Mouse (Mus musculus): ENCODE measurements at regions not wholly inside any gene's neighbourhood (a gene's known extent, or its start where the extent isn't known, plus 50 kb on each side); places are given as distances from the start of the nearest gene placed in this dataset.
"Not testable (repeated sequence)": the region's sequence is repeated elsewhere in the genome, so short reads cannot be mapped to it uniquely, and the experiment has no call there.

DNA sequence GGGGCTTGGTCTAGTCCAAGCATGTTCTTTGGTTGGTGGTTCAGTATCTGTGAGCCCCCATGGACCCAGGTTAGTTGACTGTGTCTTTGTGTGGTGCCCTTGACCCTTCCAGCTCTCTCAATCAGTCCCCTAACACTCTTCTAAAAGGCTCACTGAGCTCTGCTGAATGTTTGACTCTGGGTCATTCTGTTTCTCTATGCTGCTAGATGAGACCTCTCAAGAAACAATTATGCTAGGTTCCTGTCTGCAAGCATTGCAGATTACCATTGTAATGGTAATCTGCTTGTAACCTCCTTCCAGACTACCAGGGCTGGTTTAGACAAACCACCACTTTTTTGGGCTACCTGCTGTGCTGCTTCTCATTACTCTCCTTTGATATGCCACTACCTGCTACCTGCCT, 2863.9 kb downstream of the Gm37988 start:
- no peak overlapping the region for H3K4me2 ChIP-seq
- ATAC-seq: no peak

DNA sequence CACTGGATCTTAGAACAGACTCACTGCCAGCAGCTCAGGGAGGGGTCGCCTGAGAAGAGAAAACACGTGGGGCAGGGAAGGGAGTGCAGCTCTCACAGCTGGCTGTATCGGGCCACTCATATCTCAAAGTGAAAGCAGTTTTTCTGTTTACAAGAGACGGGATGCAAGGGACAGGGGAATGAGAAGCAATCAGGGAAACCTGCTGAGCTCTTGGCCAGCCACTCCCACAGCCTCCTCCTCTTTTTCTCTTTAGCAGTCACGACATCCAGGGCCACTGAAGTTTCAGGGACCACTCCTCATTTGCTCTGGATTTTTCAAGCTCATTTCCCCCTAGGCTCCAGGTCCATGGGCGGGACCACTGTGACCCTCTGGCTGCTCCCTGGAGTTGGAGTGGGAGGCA, 2901.5 kb downstream of the Gm37988 start:
- 58% methylated on average over 6 of the region's 6 CpGs for WGBS (ENCODE audit: insufficient replicate concordance)
- H3K4me1 ChIP-seq: not testable (repeated sequence)

More for the DNA sequence above, 2863.9 kb downstream of the Gm37988 start:
- Histone ChIP-seq H3K9me3 (replicated peaks) (no peaks in the 10 kb centered on the region), H3K4me3 (no peak overlapping the region), H3K27me3 (replicated peaks) (no peaks in the 10 kb centered on the region), H3K36me3 (no peaks in the 10 kb centered on the region), H3K27ac (no peak overlapping the region), H3K4me1 (no peaks in the 10 kb centered on the region), H3K9ac (no peak overlapping the region)

DNA sequence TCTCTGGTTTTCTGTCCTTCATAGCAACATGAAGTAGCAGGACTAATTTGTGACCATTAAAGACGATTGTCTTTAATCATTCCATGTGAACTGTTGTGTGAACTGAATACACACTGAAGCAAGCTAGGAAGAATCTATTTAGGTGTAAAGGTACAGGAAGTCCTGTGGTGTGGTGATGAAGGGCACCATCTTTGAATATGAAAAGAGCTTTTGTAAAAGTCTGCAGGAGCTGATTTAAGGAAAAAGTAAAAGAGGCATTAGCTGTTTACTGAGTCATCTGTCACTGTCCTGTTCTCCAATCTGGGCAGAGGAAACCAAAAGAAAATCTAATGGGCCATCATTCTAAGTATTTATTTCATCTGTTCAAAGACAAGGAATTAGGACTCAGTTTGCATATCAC, 2925.0 kb downstream of the Gm37988 start:
- H3K4me3 ChIP-seq: no peak overlapping the region
- H3K9ac ChIP-seq: no peak overlapping the region
- no peak overlapping the region for H3K27ac ChIP-seq
- H3K4me1 ChIP-seq: no peaks in the 10 kb centered on the region
- H3K27me3 ChIP-seq (replicated peaks): no peaks in the 10 kb centered on the region
- no peak for ATAC-seq
- H3K9me3 ChIP-seq (replicated peaks): no peaks in the 10 kb centered on the region
- H3K4me2 ChIP-seq: no peak overlapping the region
- H3K36me3 ChIP-seq: no peaks in the 10 kb centered on the region
- 49% methylated on average over 1 of the region's 1 CpGs for WGBS (ENCODE audit: insufficient replicate concordance)

More for the DNA sequence above, 2901.5 kb downstream of the Gm37988 start:
- H3K9me3 ChIP-seq (replicated peaks); H3K4me2 ChIP-seq; H3K36me3 ChIP-seq; ATAC-seq; H3K4me3 ChIP-seq; H3K9ac ChIP-seq; H3K27me3 ChIP-seq (replicated peaks); H3K27ac ChIP-seq: not testable (repeated sequence)

DNA sequence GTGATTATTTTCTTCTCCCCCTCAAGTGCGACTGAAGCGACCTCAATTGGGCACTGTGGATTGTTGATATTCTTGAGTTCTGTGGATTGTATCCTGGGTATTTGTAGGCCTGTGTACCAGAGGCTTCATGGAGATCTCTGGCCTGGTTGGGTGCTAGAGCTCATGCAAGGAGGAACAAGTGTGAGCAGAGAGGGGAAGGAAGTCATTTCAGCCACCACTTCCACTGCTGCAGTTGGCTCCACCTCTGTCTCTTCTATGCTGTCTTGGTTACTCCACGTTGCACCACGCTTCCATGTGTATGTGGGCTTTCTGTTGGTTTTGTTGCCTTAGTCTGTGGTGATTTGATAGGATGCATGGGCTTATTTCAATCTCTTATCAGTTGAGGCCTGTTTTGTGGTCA, 2929.6 kb downstream of the Gm37988 start:
- H3K9me3 ChIP-seq (replicated peaks): no peaks in the 10 kb centered on the region
- no peak overlapping the region for H3K4me2 ChIP-seq
- no peak overlapping the region for H3K4me3 ChIP-seq
- H3K27ac ChIP-seq: no peak overlapping the region
- ATAC-seq: no peak
- H3K9ac ChIP-seq: no peak overlapping the region
- H3K36me3 ChIP-seq: no peaks in the 10 kb centered on the region
- WGBS (ENCODE audit: insufficient replicate concordance): 53% methylated on average over 4 of the region's 4 CpGs
- H3K4me1 ChIP-seq: no peaks in the 10 kb centered on the region
- H3K27me3 ChIP-seq (replicated peaks): no peaks in the 10 kb centered on the region

DNA sequence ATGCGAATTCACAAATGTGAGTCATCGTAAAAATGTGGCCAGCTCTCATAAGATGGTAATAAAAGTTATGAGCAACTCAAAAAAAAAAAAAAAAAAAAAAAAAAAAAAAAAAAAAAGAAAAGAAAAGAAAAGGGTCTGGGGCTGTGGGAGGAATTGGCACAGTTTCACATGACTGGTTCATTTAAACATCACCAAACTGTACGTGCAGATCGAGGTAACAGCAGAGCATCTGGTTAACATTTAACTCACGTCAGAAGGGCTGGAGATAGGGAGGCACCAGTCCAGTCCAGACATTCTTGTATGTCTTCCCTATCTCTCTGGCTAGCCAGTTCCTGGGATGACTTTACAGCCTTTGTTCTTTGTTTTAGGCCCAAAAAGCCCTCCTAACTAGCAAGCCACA, 2938.2 kb downstream of the Gm37988 start:
- Histone ChIP-seq H3K4me3 (no peak overlapping the region), H3K9me3 (replicated peaks) (no peaks in the 10 kb centered on the region), H3K4me1 (no peaks in the 10 kb centered on the region), H3K9ac (no peak overlapping the region), H3K36me3 (no peaks in the 10 kb centered on the region), H3K27ac (no peak overlapping the region), H3K4me2 (no peak overlapping the region), H3K27me3 (replicated peaks) (no peaks in the 10 kb centered on the region)
- WGBS (ENCODE audit: insufficient replicate concordance): 68% methylated on average over 5 of the region's 5 CpGs
- ATAC-seq: no peak

DNA sequence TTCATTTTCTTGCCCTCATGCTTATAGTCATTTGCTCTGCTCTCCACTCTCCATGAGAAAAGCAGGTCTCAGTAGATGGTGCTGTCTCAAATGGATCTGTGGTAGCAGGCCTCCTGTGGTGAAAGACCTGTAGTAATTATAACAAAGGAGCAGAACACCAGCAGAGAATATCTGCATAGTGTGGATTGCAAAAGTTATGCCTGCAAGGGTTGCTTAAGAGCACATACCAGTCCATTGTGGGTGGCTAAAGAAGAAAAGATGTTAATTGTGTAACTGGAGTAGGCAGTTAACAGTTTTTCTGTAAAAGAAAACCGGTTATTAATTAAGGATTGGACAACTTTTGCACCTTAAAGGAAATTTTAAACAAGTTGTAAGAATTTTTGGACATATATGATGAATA, 2969.0 kb downstream of the Gm37988 start:
- H3K27me3 ChIP-seq (replicated peaks): no peaks in the 10 kb centered on the region
- H3K9ac ChIP-seq: no peak overlapping the region
- H3K36me3 ChIP-seq: no peaks in the 10 kb centered on the region
- WGBS (ENCODE audit: insufficient replicate concordance): 12% methylated on average over 1 of the region's 1 CpGs
- no peaks in the 10 kb centered on the region for H3K9me3 ChIP-seq (replicated peaks)
- H3K4me1 ChIP-seq: no peaks in the 10 kb centered on the region
- no peak overlapping the region for H3K27ac ChIP-seq
- ATAC-seq: no peak
- no peak overlapping the region for H3K4me3 ChIP-seq
- H3K4me2 ChIP-seq: no peak overlapping the region

DNA sequence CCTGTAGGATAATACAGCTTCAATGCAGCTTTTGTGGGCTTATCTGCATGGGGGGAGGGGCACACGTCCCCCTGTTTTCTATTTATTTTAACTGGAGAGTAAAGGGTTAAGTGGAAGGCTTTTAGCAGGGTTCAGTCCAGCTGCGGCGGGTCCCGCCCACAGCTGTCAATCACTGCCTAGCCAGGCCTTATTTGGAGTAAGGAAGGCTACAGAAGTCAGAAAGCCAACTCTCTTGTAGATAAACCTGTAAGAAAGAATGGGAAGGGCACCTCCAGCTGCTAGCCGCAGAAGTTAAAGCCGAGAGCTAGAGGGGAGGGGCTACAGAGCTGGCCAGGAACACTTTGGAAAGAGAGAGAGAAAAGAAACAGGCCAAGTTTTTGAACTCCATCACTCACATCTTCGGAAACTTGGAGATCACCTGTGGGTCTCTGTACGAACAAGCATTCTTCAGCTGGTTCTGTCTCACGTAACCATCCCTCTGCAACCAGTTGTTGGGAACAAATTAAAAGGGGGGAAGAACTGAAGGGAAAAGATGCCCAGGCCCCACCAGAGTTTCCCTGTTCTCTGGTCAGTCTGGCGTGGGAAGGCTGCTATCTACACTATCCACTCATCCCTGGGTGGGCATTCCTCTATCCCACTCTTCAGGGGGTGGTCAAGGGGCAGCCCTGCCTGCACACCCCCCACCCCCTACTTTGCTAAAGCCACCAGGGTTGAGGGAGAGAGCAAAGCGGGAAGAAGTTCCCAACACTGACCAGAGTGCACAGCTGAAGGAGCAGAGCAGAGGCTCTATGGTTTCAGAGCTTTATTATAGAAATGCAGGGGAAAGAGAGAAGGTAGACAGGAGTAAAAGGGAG, 2969.7 kb downstream of the Gm37988 start:
- no peaks in the 10 kb centered on the region for H3K9me3 ChIP-seq (replicated peaks)
- ATAC-seq: 0 out of 2 replicates have a peak, but pooled peaks have one; percentile 10

DNA sequence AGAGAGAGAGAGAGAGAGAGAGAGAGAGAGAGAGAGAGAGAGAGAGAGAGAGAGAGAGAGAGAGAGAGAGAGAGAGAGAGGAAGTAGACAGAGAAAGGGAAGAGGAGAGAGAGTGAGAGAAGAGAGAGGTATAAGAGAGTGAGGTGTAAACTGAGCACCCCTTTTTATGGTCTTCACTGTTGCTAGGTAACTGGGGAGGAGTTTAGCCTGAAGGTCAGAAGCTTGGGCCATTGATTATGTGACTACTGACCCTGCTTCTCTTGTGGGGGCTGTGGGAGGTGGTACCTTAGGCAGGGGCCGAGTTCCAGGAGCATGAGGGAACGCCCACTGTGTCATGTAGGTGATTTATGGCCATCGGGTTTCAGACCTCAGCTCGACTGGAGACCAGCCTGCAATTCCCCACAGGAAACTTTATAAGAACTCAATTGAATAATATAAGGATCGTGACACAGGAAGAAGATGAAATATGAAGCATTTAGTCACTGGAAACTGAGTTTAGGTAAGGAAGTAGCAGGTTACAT, 2970.4 kb downstream of the Gm37988 start:
- H3K27me3 ChIP-seq (replicated peaks); H3K4me1 ChIP-seq; H3K9ac ChIP-seq; ATAC-seq; H3K36me3 ChIP-seq; H3K27ac ChIP-seq; H3K4me2 ChIP-seq; H3K9me3 ChIP-seq (replicated peaks); H3K4me3 ChIP-seq: not testable (repeated sequence)
- WGBS (ENCODE audit: insufficient replicate concordance): 26% methylated on average over 5 of the region's 5 CpGs

More for the DNA sequence above, 2969.7 kb downstream of the Gm37988 start:
- H3K27me3 ChIP-seq (replicated peaks): no peaks in the 10 kb centered on the region
- H3K4me3 ChIP-seq: no peak overlapping the region
- no peak overlapping the region for H3K4me2 ChIP-seq
- WGBS (ENCODE audit: insufficient replicate concordance): 10% methylated on average over 11 of the region's 11 CpGs
- no peak overlapping the region for H3K27ac ChIP-seq
- H3K9ac ChIP-seq: no peak overlapping the region
- H3K4me1 ChIP-seq: no peaks in the 10 kb centered on the region
- no peaks in the 10 kb centered on the region for H3K36me3 ChIP-seq

DNA sequence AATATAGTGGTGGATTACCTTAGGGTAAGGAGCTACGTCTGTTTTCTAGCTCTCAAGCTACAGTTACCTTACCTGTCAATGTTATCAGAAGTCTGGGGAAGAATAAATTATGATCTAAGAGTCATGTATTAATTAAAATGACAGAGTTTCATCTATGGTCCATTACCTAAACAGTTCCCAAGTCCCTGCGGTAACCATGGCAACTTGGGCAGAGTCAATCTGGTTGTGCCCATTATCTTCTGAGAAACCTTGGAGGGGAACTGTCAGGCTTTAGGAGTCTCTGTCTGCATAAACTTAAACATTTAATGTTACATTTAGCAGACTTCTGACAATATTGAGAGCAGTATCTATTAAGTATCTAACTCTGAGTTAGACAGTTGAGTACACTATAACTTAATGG, 2971.0 kb downstream of the Gm37988 start:
- ATAC-seq: no peak
- H3K4me2 ChIP-seq: no peak overlapping the region
- no peaks in the 10 kb centered on the region for H3K36me3 ChIP-seq
- H3K4me1 ChIP-seq: no peaks in the 10 kb centered on the region
- no peak overlapping the region for H3K9ac ChIP-seq
- H3K9me3 ChIP-seq (replicated peaks): no peaks in the 10 kb centered on the region
- no peak overlapping the region for H3K4me3 ChIP-seq
- H3K27ac ChIP-seq: no peak overlapping the region
- no peaks in the 10 kb centered on the region for H3K27me3 ChIP-seq (replicated peaks)
- 67% methylated on average over 2 of the region's 2 CpGs for WGBS (ENCODE audit: insufficient replicate concordance)

DNA sequence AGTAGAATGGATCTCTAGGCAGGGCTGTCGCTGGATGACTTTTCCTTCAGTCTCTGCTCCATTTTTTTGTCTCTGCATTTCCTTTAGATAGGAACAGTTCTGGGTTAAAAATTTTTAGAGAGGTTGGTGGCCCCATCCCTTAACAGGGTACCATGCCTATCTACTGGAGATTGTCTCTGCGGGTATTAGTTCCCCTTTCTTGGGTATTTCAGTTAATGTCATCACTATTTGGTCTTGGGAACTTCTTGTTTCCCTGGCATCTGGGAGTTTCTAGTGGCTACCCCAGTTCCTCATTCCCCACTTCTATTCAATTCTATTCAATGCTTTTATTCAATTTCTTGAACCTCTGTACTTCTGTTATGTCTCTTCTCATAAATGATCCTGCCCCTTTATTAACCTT, 3016.3 kb downstream of the Gm37988 start:
- Histone ChIP-seq H3K27me3 (replicated peaks) (no peaks in the 10 kb centered on the region), H3K4me2 (no peak overlapping the region), H3K9me3 (replicated peaks) (no peaks in the 10 kb centered on the region), H3K27ac (no peak overlapping the region), H3K9ac (no peak overlapping the region), H3K36me3 (no peaks in the 10 kb centered on the region), H3K4me3 (no peak overlapping the region), H3K4me1 (no peaks in the 10 kb centered on the region)
- 67% methylated on average over 2 of the region's 2 CpGs for WGBS (ENCODE audit: insufficient replicate concordance)
- ATAC-seq: no peak

Measured in liver, embryonic 12.5 days (tissue).